Mouse (Mus musculus) hindlimb bud, embryonic 11.5 days (tissue): ENCODE results near the gene Ttc23.
A peak's percentile ranks its signal among the peaks of the same experiment; 100 is the strongest.

Experiments used
- DNase-seq: peaks from one replicate; pipeline ENCODE4 v3.0.0-alpha.2; 2012; ENCODE audit warnings: low read depth, low spot score; ENCODE audit errors: extremely low spot score

The Ttc23 gene

GRCm38 (mm10) chr7:67740382-67740781 is 93.2 kb downstream of the Ttc23 start:
- no peak for DNase-seq

GRCm38 (mm10) chr7:67740796-67741195 is 93.6 kb downstream of the Ttc23 start:
- DNase-seq = no peak

- no peak for DNase-seq
Measured at GRCm38 (mm10) chr7:67741706-67742105, 94.5 kb downstream of the Ttc23 start.

- no peak for DNase-seq
Measured at GRCm38 (mm10) chr7:67747731-67748305, 100.6 kb downstream of the Ttc23 start.

- DNase-seq = no peak
Measured at GRCm38 (mm10) chr7:67749441-67750239, 102.4 kb downstream of the Ttc23 start.

GRCm38 (mm10) chr7:67754606-67755005 is 107.4 kb downstream of the Ttc23 start:
- no peak for DNase-seq

GRCm38 (mm10) chr7:67755366-67755765 is 108.2 kb downstream of the Ttc23 start:
- no peak for DNase-seq

GRCm38 (mm10) chr7:67756636-67757035 is 109.4 kb downstream of the Ttc23 start:
- DNase-seq = no peak

GRCm38 (mm10) chr7:67758506-67758857 is 111.3 kb downstream of the Ttc23 start:
- no peak for DNase-seq

GRCm38 (mm10) chr7:67758858-67759628 is 111.8 kb downstream of the Ttc23 start:
- no peak for DNase-seq

- DNase-seq = no peak
Measured at GRCm38 (mm10) chr7:67759629-67759995, 112.4 kb downstream of the Ttc23 start, which contains the start of gene Synm. Synm (minus strand) TSS chr7:67759742.

- DNase-seq = no peak
Measured at GRCm38 (mm10) chr7:67763625-67764024, 116.4 kb downstream of the Ttc23 start.

- DNase-seq = no peak
Measured at GRCm38 (mm10) chr7:67768125-67768524, 120.9 kb downstream of the Ttc23 start.

- no peak for DNase-seq
Measured at GRCm38 (mm10) chr7:67769487-67769886, 122.3 kb downstream of the Ttc23 start.

GRCm38 (mm10) chr7:67772231-67772630 is 125.0 kb downstream of the Ttc23 start:
- no peak for DNase-seq

- no peak for DNase-seq
Measured at GRCm38 (mm10) chr7:67775623-67776022, 128.4 kb downstream of the Ttc23 start.

GRCm38 (mm10) chr7:67776636-67777305 is 129.6 kb downstream of the Ttc23 start:
- no peak for DNase-seq

GRCm38 (mm10) chr7:67787861-67788260 is 140.7 kb downstream of the Ttc23 start:
- no peak for DNase-seq

GRCm38 (mm10) chr7:67788713-67789112 is 141.5 kb downstream of the Ttc23 start:
- peak; percentile 86 for DNase-seq

- DNase-seq = no peak
Measured at GRCm38 (mm10) chr7:67791256-67791655, 144.0 kb downstream of the Ttc23 start.

- DNase-seq = no peak
Measured at GRCm38 (mm10) chr7:67793449-67793848, 146.2 kb downstream of the Ttc23 start.
